Mouse (Mus musculus): Measurements from ENCODE around the gene Acta2.

Acta2 gene

DNA sequence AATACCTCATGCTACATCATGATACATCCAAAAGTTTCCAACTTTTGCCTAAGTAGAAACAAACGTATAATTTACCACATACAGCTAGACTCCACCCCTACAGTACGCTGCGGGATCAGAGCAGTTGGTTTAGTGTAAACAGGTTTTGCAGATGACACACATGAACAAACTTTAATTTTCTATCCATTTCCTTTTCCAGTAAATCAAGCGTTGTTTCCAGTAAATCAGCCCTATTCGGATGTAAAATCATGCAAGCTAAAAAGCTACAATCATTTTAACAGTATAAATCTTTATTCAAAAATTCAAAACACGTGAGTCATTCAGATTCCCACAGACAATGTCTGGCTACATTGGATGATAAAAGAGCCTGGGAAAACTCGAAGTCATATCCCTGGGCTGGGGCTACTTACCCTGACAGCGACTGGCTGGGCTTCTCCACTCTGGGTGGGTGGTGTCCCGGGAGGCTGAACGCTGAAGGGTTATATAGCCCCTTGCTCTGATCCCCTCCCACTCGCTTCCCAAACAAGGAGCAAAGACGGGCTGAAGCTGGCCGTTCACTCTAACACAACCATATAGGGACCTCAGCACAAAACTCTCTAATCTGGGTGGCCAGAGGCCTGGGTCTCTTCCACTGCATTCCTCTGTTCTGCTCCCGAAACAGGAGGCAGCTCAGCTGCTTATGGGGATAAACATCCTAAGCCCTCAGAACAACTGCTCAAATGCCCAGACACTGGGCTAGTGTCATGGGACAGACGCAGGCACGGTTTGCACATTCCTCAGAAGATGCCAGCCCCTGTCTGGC is at the start of gene Acta2:
Gene Acta2, minus strand, starts transcription at position 711 of the 802 bp plus-strand sequence.
- DNase-seq (ENCODE audit: low read depth, low spot score) = no peak

DNA sequence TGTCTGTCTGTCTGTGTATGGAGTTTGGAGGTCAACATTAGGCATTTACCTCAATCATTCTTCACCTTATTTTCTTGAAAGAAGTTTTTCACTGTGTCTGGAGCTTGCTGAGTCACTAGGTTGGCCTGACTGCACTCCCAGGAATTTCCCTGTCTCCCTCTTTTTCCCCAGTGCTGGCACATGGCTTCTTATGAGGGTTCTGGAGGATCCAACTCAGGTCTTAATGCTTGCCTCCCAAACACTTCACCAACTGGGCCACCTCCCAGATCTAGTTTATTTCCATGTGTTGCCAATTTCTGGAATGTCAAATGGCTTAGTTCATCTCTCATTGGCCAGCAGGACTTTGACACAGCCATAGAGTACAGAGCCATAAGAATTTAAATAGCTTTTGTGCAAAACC is 49.5 kb upstream of the Acta2 start:
- no peak for DNase-seq (ENCODE audit: low read depth, low spot score)

DNA sequence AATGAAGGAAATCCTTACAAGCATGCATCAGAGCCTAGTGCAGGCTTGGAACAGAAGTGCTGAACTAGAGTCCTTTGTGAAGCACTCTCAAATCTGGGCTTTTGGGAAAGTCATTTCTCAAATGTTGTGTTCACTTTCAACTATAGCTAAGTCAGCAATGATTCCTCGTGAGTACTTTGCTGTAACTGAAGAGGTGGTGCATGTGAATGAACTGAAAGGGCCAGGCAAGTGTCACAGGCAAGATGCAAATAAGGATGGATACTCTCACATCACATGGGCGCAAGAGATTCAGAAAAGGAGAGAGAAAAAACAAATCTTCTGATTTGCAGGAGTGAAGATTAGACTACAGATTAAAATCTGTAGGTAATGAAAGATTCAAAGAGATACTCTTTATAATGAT is 45.0 kb upstream of the Acta2 start:
- DNase-seq (ENCODE audit: low read depth, low spot score) = no peak

DNA sequence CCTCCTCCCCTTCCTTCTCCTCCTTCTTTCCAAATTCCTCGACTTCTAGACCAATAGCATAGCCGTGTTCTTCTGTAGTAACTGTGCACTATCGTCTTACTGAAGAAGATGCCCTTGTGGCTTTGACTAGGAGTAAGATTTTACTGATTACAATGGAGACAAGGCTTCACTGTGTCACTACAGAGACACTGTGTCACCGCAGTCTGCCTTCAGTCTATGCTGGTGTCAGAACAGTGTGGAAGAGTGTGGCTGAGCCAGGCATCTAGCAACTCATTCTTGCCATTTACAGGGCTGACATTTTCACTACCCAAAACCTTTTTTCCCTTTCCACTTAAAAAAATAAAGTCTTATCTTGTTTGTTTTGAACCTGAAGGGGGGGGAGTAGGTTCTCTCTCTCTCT is 43.8 kb upstream of the Acta2 start:
- DNase-seq (ENCODE audit: low read depth, low spot score) = no peak

DNA sequence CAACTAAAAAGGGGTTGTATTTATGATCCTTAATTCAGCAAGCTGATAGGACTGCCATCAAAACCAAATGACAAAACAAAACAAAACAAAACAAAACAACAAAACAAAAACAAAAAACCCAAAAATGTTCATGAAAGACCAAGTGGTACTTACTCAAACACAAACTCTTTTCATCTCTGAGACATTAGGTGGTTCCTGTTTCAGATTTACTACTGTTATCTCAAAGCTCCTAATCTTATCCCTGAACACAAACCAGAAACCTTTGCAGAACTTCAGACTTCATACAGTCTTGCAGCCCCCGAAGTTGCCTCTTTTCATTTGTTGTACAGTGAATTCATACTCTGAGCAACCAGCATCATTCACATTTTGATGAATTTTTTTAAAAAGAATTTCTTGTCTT is 43.1 kb upstream of the Acta2 start:
- no peak for DNase-seq (ENCODE audit: low read depth, low spot score)

DNA sequence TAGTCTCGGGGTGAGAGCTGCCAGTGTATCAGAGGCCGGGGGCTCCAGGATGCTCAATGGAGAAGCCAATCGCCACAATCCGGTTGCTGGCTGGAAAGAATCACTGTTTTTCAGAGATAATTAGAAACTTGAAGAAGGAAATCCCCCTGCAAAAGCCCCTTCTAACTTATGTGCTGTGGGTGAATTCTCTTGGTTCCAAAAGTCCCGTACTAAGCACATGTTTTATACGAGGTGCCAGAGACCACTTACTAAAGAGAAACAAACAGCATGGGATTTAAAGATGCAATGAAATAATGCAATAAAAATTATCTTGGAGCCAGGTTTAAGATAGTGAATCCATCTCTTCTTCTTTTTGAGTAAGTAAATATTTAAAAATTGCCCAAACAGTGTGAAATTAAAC is 40.1 kb upstream of the Acta2 start:
- DNase-seq (ENCODE audit: low read depth, low spot score) = no peak

DNA sequence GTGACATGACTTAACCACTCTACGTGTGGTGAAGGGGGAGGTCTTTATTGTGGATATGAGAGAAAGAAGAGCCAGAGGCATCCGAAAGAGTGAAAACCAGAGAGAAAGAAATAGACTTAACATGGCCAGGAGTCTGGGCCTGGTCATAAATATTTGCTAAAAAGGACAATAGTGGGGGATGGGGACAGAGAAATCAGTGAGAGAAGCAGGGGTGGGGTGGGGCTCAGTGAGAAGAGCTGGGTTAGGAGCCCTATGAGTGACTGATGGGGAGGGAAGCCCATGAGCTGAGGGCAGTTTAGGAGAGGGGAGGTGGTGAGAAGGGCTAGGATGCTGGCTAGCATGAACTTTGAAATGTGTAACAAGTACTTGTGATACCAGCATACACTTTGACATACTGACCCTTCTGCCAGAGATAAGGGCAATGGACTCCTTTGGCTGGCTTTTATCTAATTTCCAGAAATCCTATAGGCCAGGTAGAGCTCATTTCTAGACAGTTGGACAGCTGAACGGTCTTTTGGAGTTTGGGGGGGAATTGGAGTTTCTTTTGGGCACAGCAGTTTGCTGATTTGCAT is 38.1 kb upstream of the Acta2 start:
- DNase-seq (ENCODE audit: low read depth, low spot score) = no peak

DNA sequence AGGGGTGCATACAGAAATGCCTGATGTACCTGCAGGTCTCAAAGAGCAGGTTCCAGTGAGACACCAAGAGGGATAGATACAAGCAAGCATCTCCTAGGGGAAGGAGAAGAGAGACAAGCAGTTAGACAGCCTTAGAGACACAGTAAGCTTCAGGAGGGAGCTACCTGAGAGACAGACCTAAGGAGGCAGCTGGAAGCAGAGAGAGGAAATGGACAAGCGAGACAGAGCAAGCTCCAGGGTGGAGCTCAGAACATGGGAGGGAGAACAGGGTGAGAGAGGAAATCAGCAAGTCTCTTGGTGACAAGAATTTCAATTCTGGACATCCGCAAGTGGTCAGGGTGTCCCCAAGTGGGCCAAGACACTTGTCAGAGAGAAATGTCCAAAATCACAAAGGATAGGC is 37.3 kb upstream of the Acta2 start:
- no peak for DNase-seq (ENCODE audit: low read depth, low spot score)

DNA sequence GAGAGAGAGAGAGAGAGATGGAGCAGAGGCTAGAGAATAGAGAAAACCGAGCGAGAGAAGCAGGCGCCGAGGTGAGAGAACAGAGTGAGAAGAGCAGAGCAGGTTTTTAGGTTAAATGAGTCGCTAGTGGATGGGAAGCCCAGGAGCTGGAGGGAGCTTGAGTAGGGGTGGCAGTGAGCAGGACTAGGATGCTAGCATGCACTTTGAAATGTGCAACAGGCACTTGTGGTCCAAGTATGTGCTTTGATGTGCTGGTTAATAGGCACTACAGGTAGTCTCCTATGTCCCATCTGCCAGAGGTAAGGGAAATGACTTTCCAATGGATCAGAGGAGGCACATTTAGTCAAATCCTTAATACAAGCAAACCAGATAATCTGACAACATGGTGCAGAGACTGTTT is 36.6 kb upstream of the Acta2 start:
- no peak for DNase-seq (ENCODE audit: low read depth, low spot score)

DNA sequence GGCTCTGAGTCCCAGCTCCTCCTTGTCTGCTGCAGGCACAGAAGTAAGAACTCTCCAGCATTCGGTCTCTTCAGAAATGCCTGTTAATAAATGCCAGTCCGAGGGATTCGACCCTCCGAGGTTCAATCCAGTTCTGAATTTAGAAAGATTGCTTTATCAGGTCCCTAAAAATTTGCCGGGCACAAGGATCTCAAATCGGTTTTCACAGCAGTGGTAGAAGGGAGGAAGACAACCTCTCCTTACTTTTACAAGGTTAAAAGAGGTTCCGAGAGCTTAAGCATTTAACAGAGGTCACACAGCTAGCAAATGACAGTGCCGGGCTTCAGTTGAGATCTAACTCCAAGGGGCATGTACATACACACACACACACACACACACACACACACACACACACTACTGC is 36.0 kb upstream of the Acta2 start:
- no peak for DNase-seq (ENCODE audit: low read depth, low spot score)

DNA sequence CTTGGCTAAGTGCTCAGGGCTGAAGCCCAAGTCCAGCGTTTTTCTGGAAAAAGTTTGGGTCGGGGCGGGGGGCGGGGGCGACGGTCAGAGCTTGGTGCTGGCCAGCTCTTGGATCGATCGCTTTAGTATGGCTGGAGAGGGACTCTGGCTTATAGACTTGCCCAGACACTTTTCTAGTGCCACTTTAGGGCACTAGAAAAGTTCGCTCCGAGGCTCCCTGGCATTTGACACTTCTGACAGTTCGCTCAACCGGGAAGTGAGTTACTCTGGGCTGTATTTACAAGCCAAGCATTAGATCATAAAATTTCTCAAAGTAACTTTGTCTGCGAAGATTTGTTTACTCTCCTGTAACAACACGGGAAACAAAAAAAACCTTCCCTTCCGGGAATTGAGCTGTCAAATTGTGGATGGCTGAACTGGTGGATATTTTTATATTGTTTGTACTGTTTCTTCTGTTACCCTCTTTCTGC is 35.5 kb upstream of the Acta2 start:
- DNase-seq (ENCODE audit: low read depth, low spot score) = no peak

DNA sequence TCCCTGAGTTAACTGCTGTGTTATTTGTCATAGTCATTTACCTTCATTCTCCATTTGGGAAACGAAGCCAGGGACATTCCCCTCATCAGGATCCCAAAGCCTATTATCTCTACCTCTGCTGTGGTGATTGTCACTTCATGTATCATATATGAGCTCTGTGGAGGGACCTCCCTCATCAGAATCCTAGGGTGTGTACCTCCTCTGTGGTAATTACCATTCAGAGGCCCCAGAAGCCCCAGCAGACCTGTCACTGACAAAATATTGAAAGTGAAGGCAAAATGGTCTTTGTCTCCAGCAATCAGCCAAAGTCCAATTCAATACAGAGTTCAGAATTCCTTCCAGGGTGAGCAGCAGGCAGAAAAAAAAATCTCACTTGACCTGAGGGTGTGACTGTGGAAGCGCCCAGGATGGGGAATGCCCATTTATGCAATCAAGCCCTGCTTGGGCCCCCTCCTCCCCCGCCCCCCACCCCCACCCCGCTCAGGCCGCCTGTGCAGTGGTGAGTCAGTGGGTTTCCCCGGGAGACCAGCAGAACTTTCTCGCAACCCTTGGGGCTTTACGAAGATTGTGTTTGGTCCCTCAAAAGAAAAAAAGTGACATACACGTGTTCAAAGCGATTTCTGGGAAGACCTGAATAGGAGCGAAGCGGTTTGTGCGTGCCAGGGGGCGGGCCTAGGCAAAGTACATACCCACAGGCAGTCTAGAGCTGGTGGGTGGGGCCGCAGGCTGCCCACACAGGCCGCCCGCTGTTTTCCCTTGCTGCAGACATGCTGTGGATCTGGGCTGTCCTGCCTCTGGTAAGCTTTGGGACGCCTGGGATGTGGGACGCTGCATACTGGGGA is 34.8 kb upstream of the Acta2 start, which contains the start of gene Fas:
Gene Fas, plus strand, starts transcription at position 719 of the 842 bp plus-strand sequence.
- peak; percentile 59 for DNase-seq (ENCODE audit: low read depth, low spot score)

DNA sequence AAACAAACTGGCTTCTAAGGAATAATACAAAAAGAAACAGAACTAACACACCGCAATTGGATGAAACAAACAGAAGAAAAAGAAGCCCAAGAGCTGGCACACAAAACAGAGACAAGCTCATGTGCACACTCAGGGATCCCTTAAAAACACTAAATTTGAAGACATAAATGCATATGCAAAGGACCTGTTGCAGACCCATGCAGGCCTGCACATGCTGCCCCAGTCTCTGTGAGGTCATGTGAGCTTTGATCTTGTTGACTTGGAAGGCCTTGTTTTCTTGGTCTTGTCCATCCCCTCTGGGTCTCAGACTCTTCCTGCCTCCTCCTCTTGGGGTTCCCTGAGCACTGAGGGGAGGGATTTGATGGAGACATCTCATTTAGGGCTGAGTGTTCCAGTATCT is 33.3 kb upstream of the Acta2 start:
- DNase-seq (ENCODE audit: low read depth, low spot score) = no peak

DNA sequence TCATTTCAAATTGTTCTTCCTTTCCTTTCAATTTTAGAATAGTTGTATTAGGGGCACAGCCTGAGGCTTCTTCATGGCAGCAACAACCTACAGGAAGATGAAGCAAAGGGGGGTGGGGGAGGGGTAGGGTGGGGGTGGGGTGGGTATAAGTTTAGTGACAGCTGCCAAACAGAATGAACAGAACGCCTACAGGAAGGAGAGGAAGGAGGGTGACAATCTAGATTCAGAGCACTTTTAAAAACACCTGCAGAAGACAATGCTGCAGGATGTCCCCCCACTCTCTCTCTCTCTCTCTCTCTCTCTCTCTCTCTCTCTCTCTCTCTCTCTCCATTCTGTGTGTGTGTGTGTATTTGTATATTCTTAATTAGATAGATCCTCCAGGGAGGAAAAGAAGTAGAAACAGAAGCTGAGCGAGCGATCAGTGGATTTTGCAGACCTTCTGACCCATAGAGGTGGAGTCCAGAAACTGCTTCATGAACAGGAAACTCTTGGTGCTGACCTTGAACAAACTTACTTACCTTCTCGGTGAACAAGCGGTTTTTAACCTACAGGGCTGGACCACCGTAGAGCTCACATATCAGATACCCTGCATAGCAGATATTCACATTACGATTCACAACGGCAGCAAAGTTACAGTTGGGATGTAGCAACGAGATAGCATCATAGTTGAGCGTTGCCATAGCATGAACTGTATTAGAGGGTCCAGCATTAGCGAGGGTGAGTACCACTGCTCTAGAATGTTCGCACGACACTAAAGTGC is 32.4 kb upstream of the Acta2 start:
- DNase-seq (ENCODE audit: low read depth, low spot score) = no peak

DNA sequence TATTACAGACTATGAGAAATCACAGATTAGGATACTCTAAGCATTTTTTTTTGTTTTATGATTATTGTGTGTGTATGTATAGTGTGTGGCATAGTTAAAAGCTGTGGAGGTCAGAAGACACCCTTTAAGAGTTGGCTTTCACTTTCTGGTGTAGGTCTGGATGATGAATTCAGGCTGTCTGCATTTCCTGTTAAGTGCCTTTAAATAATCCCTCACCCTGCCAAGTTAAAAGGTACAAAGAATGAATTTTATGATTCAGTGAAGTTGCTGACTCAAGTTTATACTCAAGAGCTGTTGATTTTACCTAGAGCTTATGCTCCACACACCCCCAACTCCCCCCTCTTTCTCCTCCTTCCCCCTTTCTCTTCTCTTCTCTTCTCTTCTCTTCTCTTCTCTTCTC is 31.8 kb upstream of the Acta2 start:
- DNase-seq (ENCODE audit: low read depth, low spot score) = no peak

DNA sequence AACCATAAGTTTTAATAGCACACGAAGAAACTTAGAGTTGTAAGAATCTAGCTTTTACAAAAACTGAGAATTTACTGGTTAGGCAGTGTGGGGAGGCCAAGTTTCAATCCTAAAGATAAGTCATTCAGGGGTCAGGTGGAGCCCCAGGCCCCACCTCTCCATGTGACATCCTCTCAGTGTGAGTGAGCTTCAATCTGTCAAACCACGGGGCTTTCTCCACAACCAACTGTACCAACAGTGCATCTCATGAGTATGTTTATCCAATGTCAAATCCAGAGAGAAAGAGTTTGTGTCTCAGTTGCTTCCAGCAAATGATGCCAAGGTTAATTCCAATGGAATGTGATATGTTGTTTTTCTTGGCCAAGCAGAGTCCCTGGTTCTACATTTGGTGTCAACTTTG is 29.4 kb upstream of the Acta2 start:
- no peak for DNase-seq (ENCODE audit: low read depth, low spot score)

DNA sequence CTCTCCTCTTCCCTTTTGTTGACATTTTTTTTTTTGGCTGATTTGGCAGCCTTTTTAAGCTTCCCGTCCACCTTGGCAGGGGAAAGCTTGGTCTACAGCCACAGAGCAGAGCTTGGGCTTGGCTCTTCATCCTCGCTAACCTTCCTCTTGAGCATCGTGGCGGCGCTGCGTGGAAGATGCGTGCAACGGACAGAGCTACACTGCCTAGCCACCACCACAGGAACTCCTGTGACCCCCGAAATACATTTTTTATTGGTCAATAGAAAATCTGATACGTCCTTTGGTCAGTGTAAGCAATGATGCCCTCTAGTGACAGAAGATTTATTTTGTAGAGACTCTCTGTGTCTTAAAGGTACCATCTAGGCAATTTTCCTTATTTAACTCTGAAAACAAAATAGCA is 29.0 kb upstream of the Acta2 start:
- no peak for DNase-seq (ENCODE audit: low read depth, low spot score)

DNA sequence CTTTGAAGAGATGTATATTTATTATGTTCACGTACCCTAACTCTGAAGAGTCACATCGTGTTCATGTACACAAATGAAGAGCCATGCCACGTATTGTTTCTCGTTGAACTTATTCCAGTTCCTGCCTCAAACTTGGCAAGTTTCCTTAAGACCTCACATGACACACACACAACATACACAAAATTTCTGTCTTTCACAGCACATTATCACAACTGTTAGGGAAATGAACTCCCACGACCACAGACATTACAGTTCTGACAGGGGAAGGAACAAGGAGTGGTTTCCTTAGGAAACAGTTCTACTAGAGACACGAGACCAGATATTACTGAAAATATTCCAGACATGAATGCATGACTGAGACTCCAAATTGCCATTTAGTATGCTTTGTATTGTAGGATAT is 28.2 kb upstream of the Acta2 start:
- DNase-seq (ENCODE audit: low read depth, low spot score) = no peak

DNA sequence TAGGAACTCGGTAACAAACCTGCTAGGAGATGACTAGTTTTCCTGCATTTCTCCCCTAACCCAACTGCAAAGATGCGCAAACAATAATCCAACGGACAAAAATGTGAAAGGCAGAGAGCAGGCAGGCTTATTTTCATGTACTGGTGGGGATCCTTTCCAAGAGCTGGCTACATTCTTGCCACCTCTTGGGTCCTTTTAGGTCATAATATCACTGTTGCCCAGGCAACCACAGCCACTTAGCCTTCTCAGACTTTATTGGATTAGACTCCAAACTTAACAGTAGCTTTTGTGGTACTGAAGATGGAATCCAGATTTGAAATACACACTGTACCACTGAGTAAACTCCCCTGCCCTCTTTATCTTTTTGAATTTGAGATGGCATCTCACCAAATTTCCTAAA is 22.7 kb upstream of the Acta2 start:
- no peak for DNase-seq (ENCODE audit: low read depth, low spot score)

DNA sequence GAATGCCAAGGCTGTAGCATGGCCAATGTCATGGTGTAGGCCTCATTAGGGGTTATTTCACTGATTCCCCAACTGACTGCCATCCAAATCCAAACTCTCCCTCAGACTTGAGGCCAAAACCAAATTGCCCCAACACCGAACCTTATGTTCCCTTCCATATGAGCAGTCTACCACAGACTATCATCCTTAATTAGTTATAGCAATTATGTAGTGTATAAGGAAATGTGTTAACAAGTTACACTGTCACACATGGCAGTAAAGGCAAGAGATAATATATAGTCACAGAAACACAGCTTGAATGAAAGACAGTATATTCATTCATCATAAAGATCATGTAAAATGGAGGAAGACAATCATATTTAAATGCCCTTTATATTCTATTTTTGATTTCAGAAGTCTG is 17.7 kb upstream of the Acta2 start:
- DNase-seq (ENCODE audit: low read depth, low spot score) = no peak

DNA sequence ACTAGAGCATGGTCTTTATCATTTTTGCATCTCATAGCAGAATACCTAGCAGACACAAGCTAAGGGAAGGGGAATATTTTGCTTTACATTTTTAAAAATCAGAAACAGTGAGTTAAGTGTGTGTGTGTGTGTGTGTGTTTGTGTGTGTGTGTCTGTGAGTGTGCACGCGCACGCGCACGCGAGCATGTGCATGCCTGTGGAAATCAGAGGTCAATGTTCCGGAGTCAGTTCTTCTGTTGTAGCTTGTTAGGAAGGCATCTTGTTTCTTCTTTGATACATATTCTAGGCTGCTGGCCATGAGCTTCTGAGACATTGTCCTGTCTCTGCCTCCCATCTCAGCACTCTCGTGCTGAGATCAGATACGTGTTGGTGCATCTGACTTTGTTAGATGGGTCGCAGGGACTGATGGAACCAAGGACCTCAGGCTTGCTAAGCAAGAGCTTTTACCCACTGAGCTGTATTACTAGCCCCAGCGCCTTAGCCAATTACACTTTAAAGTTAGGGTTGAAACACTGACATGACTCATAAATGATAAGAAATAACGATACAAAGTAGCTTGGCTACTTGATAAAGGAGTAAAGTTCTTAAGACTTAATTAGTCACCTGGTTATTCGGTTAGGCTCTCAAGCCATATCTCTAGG is 15.6 kb upstream of the Acta2 start:
- DNase-seq (ENCODE audit: low read depth, low spot score) = no peak
